Mouse (Mus musculus) heart, postnatal 14 days (tissue): ENCODE measurements around the gene Asic1. TPM values are rescaled to one million over a fixed set of nuclear protein-coding genes. Genes with fewer than 3 reads are reported as not detected.
A peak's percentile ranks its signal among the peaks of the same experiment; 100 is the strongest.

Source experiments
- DNase-seq, 2 experiments: peaks; one replicate each; pipeline ENCODE4 v3.0.0; 2021 to 2022
- intact Hi-C: fragments of 180-260 bp; cut with DNase I; formaldehyde crosslinking; loops from one replicate; pipeline ENCODE4 v1.15.1; 2025
- total RNA-seq, 2 experiments: library from RNA; stranded (reverse); gene quantifications; 2 replicates each; pipeline ENCODE4 v1.2.3; 2021

Asic1 gene
- total RNA-seq, 2 experiments from 2014 or later, result 0.29 to 0.74 TPM

DNA sequence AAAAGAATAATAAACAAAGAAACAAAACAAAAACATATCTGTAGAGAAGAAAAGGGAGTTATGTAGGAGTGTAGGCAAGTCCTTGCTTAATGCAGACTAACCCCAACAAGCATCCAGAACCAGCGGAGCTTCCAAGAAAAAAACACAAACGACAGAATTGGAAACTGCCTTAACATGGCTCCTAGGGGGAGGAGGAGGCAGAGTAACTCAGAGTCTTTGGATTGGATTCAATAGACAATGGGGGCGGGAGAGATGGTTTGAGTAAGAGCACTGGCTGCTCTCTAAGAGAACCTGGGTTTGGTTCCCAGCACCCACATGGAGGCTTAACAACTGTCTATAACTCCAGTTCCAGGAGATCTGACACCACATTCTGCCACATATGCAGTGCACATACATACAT is 61.5 kb downstream of the Asic1 start:
- intact Hi-C loops, result no loop called here
- DNase-seq, result no peak

GRCm38 (mm10) chr15:99733186-99733585 is 63.0 kb downstream of the Asic1 start:
- intact Hi-C loops, result no loop called here
- no peak for DNase-seq

DNA sequence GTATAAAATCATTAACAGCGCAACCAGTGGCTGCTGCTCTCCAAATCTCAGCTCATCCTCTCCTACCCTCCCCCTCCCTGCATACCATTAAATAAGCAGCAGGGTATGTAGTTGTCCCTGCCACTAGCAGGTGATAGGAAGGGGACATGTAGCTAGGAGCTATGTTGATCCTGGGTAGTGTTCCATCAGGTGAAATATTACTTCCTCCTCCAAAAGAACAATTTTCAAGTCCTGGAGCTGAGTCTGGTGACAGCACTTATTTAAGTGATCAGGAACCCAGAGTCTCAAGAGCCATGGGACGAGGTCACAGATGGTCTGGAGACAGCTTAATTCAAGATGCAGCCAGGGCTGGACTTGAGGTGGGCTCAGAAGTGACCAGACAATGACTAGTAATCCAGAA is 65.5 kb downstream of the Asic1 start:
- DNase-seq, result peak; percentile 100
- intact Hi-C loops, result no loop called here

- intact Hi-C loops, result no loop called here
- no peak for DNase-seq
Measured at GRCm38 (mm10) chr15:99736675-99737074, 66.5 kb downstream of the Asic1 start.

GRCm38 (mm10) chr15:99740229-99740628 is 70.1 kb downstream of the Asic1 start:
- intact Hi-C loops, result no loop called here
- no peak for DNase-seq

Other genes with a start within 250 kb of the Asic1 start
- 10 to 100 TPM; 11.2 to 13.6 TPM for gene Nckap5l, start 212.6 kb upstream of the Asic1 start, total RNA-seq
- gene Bcdin3d, start 195.6 kb upstream of the Asic1 start, total RNA-seq, result 1 to 10 TPM; 3.9 to 4.9 TPM
- under 1 TPM; 0.12 to 0.74 TPM for gene Faim2, start 142.2 kb upstream of the Asic1 start, total RNA-seq
- not detected for gene Aqp2, start 91.3 kb upstream of the Asic1 start, total RNA-seq
- gene Aqp5, start 79.6 kb upstream of the Asic1 start, total RNA-seq, result 1 to 10 TPM in 1 of 2 experiments, under 1 TPM in 1; 0.63 to 1.2 TPM
- gene Aqp6, start 69.0 kb upstream of the Asic1 start, total RNA-seq, result not detected
- gene Racgap1, start 18.7 kb upstream of the Asic1 start, total RNA-seq, result 10 to 100 TPM in 1 of 2 experiments, 1 to 10 TPM in 1; 8.6 to 12.2 TPM
- 10 to 100 TPM; 25.9 to 28.4 TPM for gene Smarcd1, start 31.8 kb downstream of the Asic1 start, total RNA-seq
- gene Gm17349, start 35.1 kb downstream of the Asic1 start, total RNA-seq, result 1 to 10 TPM; 5.0 to 5.1 TPM
- 10 to 100 TPM; 61.7 to 91.3 TPM for gene Gpd1, start 47.1 kb downstream of the Asic1 start, total RNA-seq
- gene Cox14, start 55.2 kb downstream of the Asic1 start, total RNA-seq, result 100 to 1,000 TPM; 207 to 250 TPM
- 10 to 100 TPM; 24.8 to 27.3 TPM for gene Cers5, start 102.5 kb downstream of the Asic1 start, total RNA-seq
- 10 to 100 TPM; 23.5 TPM for gene Lima1, start 205.1 kb downstream of the Asic1 start, total RNA-seq